In the genomic region with DNA sequence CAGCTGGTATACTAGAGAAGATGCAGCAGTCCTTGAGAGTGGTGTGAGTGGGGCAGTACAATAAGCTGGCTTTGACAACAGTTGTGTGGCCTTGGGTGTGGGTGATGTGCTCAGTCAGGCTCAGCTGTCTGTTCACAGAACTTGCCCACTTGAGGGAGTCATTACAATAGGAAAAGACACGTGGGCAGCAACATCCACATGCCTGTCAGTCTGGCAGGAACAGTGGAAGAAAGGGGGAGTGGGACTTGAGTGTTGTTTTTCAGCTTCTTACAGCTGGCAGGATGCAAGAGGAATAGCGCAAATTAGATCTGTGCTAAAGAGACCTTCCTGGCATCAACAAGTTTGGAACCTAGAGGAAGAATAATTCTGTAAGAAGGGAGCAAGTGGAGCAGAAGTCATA, we compare ENCODE assay signal across 25 mouse cellular contexts.
DNase-seq lines count a peak whose midpoint lies in the region; ATAC-seq and TF ChIP-seq lines count a peak whose summit lies in the region.
"Had no signal": no experiment of that assay in that cellular context is flagged by ENCODE, and none has a peak within 500 bp of the region (broad histone marks: within the 10 kb centered on the region; RNA-seq: fewer than 3 reads in every experiment).

No protein-coding gene starts in this region.

- H3K4me1 ChIP-seq in forebrain, embryonic 16.5 days (replicated peaks; ENCODE audit: control insufficient read depth, insufficient read depth, low read length) = no peaks in the 10 kb centered on the region
- H3K4me1 ChIP-seq: heart, embryonic 10.5 days; heart, embryonic 15.5 days; hindbrain, embryonic 13.5 days; lung, embryonic 15.5 days had no signal

- H3K27me3 ChIP-seq in forebrain, embryonic 16.5 days (replicated peaks; ENCODE audit: control insufficient read depth, insufficient read depth, low read length) = no peaks in the 10 kb centered on the region
- H3K27me3 ChIP-seq: heart, embryonic 15.5 days; hindbrain, embryonic 13.5 days; lung, embryonic 15.5 days had no signal

- no peaks in the 10 kb centered on the region for H3K36me3 ChIP-seq in forebrain, embryonic 16.5 days (ENCODE audit: control insufficient read depth, insufficient read depth)
- H3K36me3 ChIP-seq: heart, embryonic 10.5 days; heart, embryonic 15.5 days; hindbrain, embryonic 13.5 days; lung, embryonic 15.5 days had no signal

- no peaks in the 10 kb centered on the region for H3K9me3 ChIP-seq in forebrain, embryonic 16.5 days (ENCODE audit: control insufficient read depth, low read length)
- H3K9me3 ChIP-seq: heart, embryonic 10.5 days; heart, embryonic 15.5 days; hindbrain, embryonic 13.5 days; lung, embryonic 15.5 days had no signal

- TF ChIP-seq CTCF in layer of hippocampus, adult 2 months (conservative IDR thresholded peaks at IDR 0.05) = 0 out of 2 replicates have a peak, but pooled peaks have one; percentile 10
- no peak for TF ChIP-seq CTCF in brain, embryonic 14.5 days (IDR thresholded peaks at IDR 0.05; ENCODE audit: borderline replicate concordance, extremely low read depth, insufficient read depth, insufficient read length)

- DNase-seq in adrenal gland, postnatal 14 days = peak; percentile 27
- DNase-seq in adrenal gland, adult 18-20 months (ENCODE audit: low spot score in 2 of 2) = no peak
- DNase-seq in layer of hippocampus, adult 2 months (ENCODE audit: low spot score in 2 of 2) = peak in 1 of 2 experiments; percentile 36
- no peak for DNase-seq in layer of hippocampus, adult 9-10 months (ENCODE audit: low spot score)
- peak; percentile 11 for DNase-seq in retina, postnatal 1 day
- DNase-seq in retina, embryonic 14.5 days (ENCODE audit: low spot score) = no peak
- DNase-seq in brain, embryonic 14.5 days (ENCODE audit: low read depth) = peak; percentile 55
- DNase-seq: cerebellum, adult 18-20 months; cerebellum, postnatal 14 days; forebrain, postnatal 0 days; gastrocnemius, postnatal 14 days; heart, postnatal 36 days; kidney, adult 9 months; kidney, postnatal 10 days; liver; midbrain, embryonic 14.5 days had no signal

- no peak overlapping the region for H3K9ac ChIP-seq in forebrain, embryonic 16.5 days (replicated peaks; ENCODE audit: low read depth, low read length)
- H3K9ac ChIP-seq: forebrain, postnatal 0 days; heart, embryonic 15.5 days; hindbrain, embryonic 13.5 days; liver, embryonic 14.5 days; lung, embryonic 15.5 days had no signal

- 52% methylated on average over 2 of the region's 2 CpGs for WGBS in forebrain, embryonic 16.5 days

- H3K27ac ChIP-seq in layer of hippocampus, adult 2 months = 0 out of 2 replicates have a peak overlapping the region, but pooled peaks have one; percentile 28
- no peak overlapping the region for H3K27ac ChIP-seq in forebrain, embryonic 16.5 days (ENCODE audit: low read length)
- H3K27ac ChIP-seq: heart, embryonic 10.5 days; heart, embryonic 15.5 days; hindbrain, embryonic 13.5 days; liver, embryonic 14.5 days; lung, embryonic 15.5 days had no signal

- H3K4me3 ChIP-seq in layer of hippocampus, adult 2 months = no peak overlapping the region
- no peak overlapping the region for H3K4me3 ChIP-seq in forebrain, embryonic 16.5 days (replicated peaks; ENCODE audit: low read length)
- H3K4me3 ChIP-seq: erythroblast, embryonic 14.5 days; heart, embryonic 10.5 days; heart, embryonic 15.5 days; hindbrain, embryonic 13.5 days; lung, embryonic 15.5 days had no signal

- ATAC-seq in forebrain, embryonic 16.5 days = no peak
- ATAC-seq: CD4-positive, CD25-positive, alpha-beta regulatory T cell, adult 4 months; forebrain, postnatal 0 days; intestine, postnatal 0 days had no signal

- H3K4me2 ChIP-seq in forebrain, embryonic 16.5 days (ENCODE audit: low read length) = no peak overlapping the region
- H3K4me2 ChIP-seq: heart, embryonic 15.5 days; hindbrain, embryonic 13.5 days; lung, embryonic 15.5 days had no signal

- TF ChIP-seq POLR2A in brain, embryonic 14.5 days (IDR thresholded peaks at IDR 0.05; ENCODE audit: borderline replicate concordance, extremely low read depth, insufficient read depth, insufficient read length, poor library complexity, severe bottlenecking) = no peak

Comparison
In these comparisons a context has a peak if more than half of its experiments do, and no peak if none do; other contexts are left out.
1. DNase-seq: peak in adrenal gland, postnatal 14 days (single experiment), retina, postnatal 1 day (single experiment) and brain, embryonic 14.5 days (single experiment); none in adrenal gland, adult 18-20 months (0 of 2), layer of hippocampus, adult 9-10 months (single experiment) and retina, embryonic 14.5 days (single experiment).